Mouse (Mus musculus): ENCODE results near the gene Slc35b1. TPM values are rescaled to one million over a fixed set of nuclear protein-coding genes. Genes with fewer than 3 reads are reported as not detected.

Gene Slc35b1
- polyA plus RNA-seq, 1 experiment from 2014 or later: 154 TPM

GRCm38 (mm10) chr11:95390420-95390819 lies 5.9 kb downstream of the Slc35b1 start:
- Histone ChIP-seq H3K27ac (ENCODE audit: low read length) (no peak overlapping the region), H3K4me3 (replicated peaks; ENCODE audit: low read length) (no peak overlapping the region), H3K36me3 (ENCODE audit: control insufficient read depth, insufficient read depth) (peaks cover 26% of the 10 kb centered on the region), H3K9ac (replicated peaks; ENCODE audit: low read depth, low read length) (no peak overlapping the region), H3K27me3 (replicated peaks; ENCODE audit: control insufficient read depth, insufficient read depth, low read length) (no peaks in the 10 kb centered on the region), H3K9me3 (ENCODE audit: control insufficient read depth, low read length) (no peaks in the 10 kb centered on the region), H3K4me2 (ENCODE audit: low read length) (no peak overlapping the region), H3K4me1 (replicated peaks; ENCODE audit: control insufficient read depth, insufficient read depth, low read length) (peaks cover 33% of the 10 kb centered on the region)
- no peak for ATAC-seq
- WGBS: 92% methylated on average over 6 of the region's 6 CpGs

GRCm38 (mm10) chr11:95391201-95391600 lies 6.7 kb downstream of the Slc35b1 start:
- Histone ChIP-seq H3K9me3 (ENCODE audit: control insufficient read depth, low read length) (no peaks in the 10 kb centered on the region), H3K27ac (ENCODE audit: low read length) (peak overlapping the region; percentile 75), H3K27me3 (replicated peaks; ENCODE audit: control insufficient read depth, insufficient read depth, low read length) (no peaks in the 10 kb centered on the region), H3K9ac (replicated peaks; ENCODE audit: low read depth, low read length) (no peak overlapping the region), H3K4me2 (ENCODE audit: low read length) (no peak overlapping the region), H3K36me3 (ENCODE audit: control insufficient read depth, insufficient read depth) (peaks cover 26% of the 10 kb centered on the region), H3K4me3 (replicated peaks; ENCODE audit: low read length) (no peak overlapping the region), H3K4me1 (replicated peaks; ENCODE audit: control insufficient read depth, insufficient read depth, low read length) (peaks cover 25% of the 10 kb centered on the region)
- WGBS: 54% methylated on average over 4 of the region's 4 CpGs
- no peak for ATAC-seq

DNA sequence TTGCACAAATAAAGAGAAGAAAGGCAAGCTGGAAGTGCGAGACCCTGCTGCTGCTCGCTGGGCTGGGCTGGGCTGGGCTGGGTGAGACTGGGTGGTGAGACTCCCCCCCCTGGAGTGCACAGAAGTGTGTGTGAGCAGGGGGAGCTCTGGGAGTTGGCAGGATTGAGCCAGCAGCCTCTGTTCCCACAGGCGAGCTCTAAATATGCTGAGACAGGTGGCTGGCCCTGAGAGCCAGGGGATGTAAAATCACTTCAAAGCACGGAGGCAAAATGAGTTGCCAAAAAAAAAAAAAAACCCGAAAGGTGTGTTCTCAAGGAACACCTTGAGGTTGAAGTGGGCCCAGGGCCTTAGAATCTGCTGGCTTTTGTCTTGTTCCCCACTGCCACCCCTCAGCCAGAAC lies 7.3 kb downstream of the Slc35b1 start:
- Histone ChIP-seq H3K4me2 (ENCODE audit: low read length) (0 out of 2 replicates have a peak overlapping the region, but pooled peaks have one; percentile 3), H3K27me3 (replicated peaks; ENCODE audit: control insufficient read depth, insufficient read depth, low read length) (no peaks in the 10 kb centered on the region), H3K9me3 (ENCODE audit: control insufficient read depth, low read length) (no peaks in the 10 kb centered on the region), H3K4me3 (replicated peaks; ENCODE audit: low read length) (no peak overlapping the region), H3K9ac (replicated peaks; ENCODE audit: low read depth, low read length) (no peak overlapping the region), H3K36me3 (ENCODE audit: control insufficient read depth, insufficient read depth) (peaks cover 26% of the 10 kb centered on the region), H3K27ac (ENCODE audit: low read length) (peak overlapping the region; percentile 75), H3K4me1 (replicated peaks; ENCODE audit: control insufficient read depth, insufficient read depth, low read length) (peaks cover 23% of the 10 kb centered on the region)
- WGBS: 47% methylated on average over 5 of the region's 5 CpGs
- peak; percentile 81 for ATAC-seq

DNA sequence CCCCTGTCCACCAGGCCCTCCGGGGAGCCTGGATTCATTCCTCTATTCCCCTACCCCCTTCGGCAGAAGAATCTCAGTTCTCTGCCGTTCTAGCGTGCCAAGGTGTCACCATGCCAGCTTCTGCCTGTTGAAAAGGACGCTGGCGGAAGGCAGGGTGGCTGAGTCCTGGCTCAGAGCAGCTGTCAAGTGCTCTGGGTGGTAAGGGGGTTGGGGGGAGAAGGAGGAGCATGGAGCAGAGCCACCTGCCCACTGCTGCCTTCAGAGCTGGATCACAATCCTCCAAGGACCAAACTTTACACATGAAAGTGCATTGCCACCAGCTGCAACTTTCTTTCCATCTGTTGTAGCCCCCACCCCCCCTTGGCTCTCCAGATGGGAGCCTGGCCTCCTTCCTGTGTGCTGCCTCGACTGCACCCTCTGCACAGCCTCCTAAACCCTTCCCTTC lies 7.8 kb downstream of the Slc35b1 start:
- Histone ChIP-seq H3K4me1 (replicated peaks; ENCODE audit: control insufficient read depth, insufficient read depth, low read length) (peaks cover 23% of the 10 kb centered on the region), H3K27me3 (replicated peaks; ENCODE audit: control insufficient read depth, insufficient read depth, low read length) (no peaks in the 10 kb centered on the region), H3K36me3 (ENCODE audit: control insufficient read depth, insufficient read depth) (peaks cover 23% of the 10 kb centered on the region), H3K4me3 (replicated peaks; ENCODE audit: low read length) (no peak overlapping the region), H3K4me2 (ENCODE audit: low read length) (0 out of 2 replicates have a peak overlapping the region, but pooled peaks have one; percentile 3), H3K9me3 (ENCODE audit: control insufficient read depth, low read length) (no peaks in the 10 kb centered on the region), H3K27ac (ENCODE audit: low read length) (peak overlapping the region; percentile 75), H3K9ac (replicated peaks; ENCODE audit: low read depth, low read length) (no peak overlapping the region)
- ATAC-seq: peak; percentile 80
- WGBS: 42% methylated on average over 7 of the region's 7 CpGs

DNA sequence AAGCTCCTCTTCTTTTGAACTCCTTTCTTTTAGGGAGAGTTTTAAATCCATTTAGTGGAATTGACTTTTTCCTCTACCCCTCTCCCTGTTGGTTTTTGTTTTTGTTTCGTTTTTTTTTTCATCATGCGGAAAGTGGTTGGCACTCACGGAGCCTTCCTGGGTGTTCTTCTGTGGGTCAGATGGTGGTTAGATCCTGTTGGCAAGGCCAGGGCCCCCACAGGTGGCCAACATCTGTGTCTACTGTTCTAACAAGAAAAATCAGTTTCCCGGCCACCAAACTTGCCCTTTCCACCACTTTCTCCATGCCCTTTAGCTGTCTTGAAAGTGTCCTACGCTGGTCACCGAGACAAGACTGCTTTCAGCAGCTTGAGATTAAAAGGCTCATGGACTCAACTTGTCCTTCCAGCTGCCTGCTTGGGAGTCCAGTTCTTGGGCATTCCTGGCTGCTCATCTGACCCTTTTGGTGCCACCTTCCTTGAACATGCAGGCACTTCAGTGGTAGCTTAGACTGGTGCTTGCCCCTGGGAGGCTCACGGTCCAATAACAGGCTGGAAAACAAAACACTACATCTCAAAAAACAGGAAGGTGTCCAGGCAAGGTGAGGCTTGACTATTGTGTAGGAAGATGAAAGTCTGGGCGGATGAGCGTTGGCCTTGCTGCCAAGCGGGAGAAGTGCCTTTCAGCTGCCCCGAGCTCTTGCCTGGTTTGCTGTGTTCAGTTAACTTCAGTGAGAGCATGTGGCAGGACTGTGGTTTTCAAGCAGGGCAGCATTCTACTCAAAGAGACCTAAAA lies 8.4 kb downstream of the Slc35b1 start:
- Histone ChIP-seq H3K27ac (ENCODE audit: low read length) (peak overlapping the region; percentile 75), H3K4me3 (replicated peaks; ENCODE audit: low read length) (no peak overlapping the region), H3K9ac (replicated peaks; ENCODE audit: low read depth, low read length) (no peak overlapping the region), H3K27me3 (replicated peaks; ENCODE audit: control insufficient read depth, insufficient read depth, low read length) (no peaks in the 10 kb centered on the region), H3K4me2 (ENCODE audit: low read length) (no peak overlapping the region), H3K4me1 (replicated peaks; ENCODE audit: control insufficient read depth, insufficient read depth, low read length) (peaks cover 23% of the 10 kb centered on the region), H3K9me3 (ENCODE audit: control insufficient read depth, low read length) (no peaks in the 10 kb centered on the region), H3K36me3 (ENCODE audit: control insufficient read depth, insufficient read depth) (peaks cover 21% of the 10 kb centered on the region)
- 72% methylated on average over 11 of the region's 11 CpGs for WGBS
- ATAC-seq: no peak

- Histone ChIP-seq H3K4me3 (replicated peaks; ENCODE audit: low read length) (no peak overlapping the region), H3K9ac (replicated peaks; ENCODE audit: low read depth, low read length) (no peak overlapping the region), H3K27me3 (replicated peaks; ENCODE audit: control insufficient read depth, insufficient read depth, low read length) (no peaks in the 10 kb centered on the region), H3K9me3 (ENCODE audit: control insufficient read depth, low read length) (no peaks in the 10 kb centered on the region), H3K36me3 (ENCODE audit: control insufficient read depth, insufficient read depth) (peaks cover 17% of the 10 kb centered on the region), H3K27ac (ENCODE audit: low read length) (0 out of 2 replicates have a peak overlapping the region, but pooled peaks have one; percentile 11), H3K4me1 (replicated peaks; ENCODE audit: control insufficient read depth, insufficient read depth, low read length) (peaks cover 26% of the 10 kb centered on the region), H3K4me2 (ENCODE audit: low read length) (no peak overlapping the region)
- no peak for ATAC-seq
- WGBS: 35% methylated on average over 5 of the region's 5 CpGs
Observed at GRCm38 (mm10) chr11:95393500-95393816, 9.0 kb downstream of the Slc35b1 start.

DNA sequence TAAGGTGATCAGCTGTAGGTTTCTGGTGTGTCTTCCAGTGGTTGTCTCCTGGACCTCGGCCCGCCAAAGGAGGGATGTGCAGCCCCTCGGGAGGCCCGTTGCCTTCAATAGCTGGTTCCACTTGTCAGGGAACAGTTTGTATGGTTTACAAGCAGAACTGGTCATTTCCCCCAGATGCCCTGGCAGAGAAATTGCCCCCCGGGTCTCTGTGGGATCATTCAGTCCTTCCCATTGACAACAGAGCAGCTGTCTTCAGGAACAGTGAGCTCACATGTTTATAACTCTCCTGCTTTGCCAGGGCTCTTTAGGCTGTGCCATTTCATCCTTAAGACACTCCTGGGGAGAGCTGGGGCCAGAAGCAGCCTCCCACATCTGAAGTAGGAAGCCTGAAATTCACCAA lies 9.6 kb downstream of the Slc35b1 start:
- WGBS: 66% methylated on average over 5 of the region's 5 CpGs
- H3K4me3 ChIP-seq (replicated peaks; ENCODE audit: low read length): no peak overlapping the region
- H3K9ac ChIP-seq (replicated peaks; ENCODE audit: low read depth, low read length): no peak overlapping the region
- no peak for ATAC-seq
- no peaks in the 10 kb centered on the region for H3K9me3 ChIP-seq (ENCODE audit: control insufficient read depth, low read length)
- peaks cover 13% of the 10 kb centered on the region for H3K36me3 ChIP-seq (ENCODE audit: control insufficient read depth, insufficient read depth)
- H3K27me3 ChIP-seq (replicated peaks; ENCODE audit: control insufficient read depth, insufficient read depth, low read length): no peaks in the 10 kb centered on the region
- H3K27ac ChIP-seq (ENCODE audit: low read length): no peak overlapping the region
- H3K4me2 ChIP-seq (ENCODE audit: low read length): no peak overlapping the region
- peaks cover 26% of the 10 kb centered on the region for H3K4me1 ChIP-seq (replicated peaks; ENCODE audit: control insufficient read depth, insufficient read depth, low read length)

DNA sequence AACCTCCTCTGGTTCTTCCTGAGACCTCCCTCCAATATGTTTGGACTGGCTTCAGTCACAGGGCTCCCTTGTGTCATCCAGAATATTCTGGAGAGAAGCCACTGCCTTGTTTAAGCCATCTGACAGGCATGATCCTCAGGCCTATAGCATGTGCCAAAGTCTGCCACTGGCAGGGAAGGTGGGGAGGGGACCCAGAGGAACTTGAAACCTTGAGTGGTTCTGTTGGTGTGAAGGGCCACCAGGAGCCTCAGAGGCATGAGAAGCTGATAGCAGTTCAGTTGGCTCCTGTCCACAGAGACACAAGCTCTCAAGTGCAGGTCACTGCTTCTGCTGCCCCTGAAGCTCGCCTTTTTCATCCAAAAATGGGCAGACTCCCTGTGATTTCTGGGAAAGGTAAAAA lies 12.1 kb downstream of the Slc35b1 start:
- Histone ChIP-seq H3K27ac (ENCODE audit: low read length) (no peak overlapping the region), H3K27me3 (replicated peaks; ENCODE audit: control insufficient read depth, insufficient read depth, low read length) (no peaks in the 10 kb centered on the region), H3K9me3 (ENCODE audit: control insufficient read depth, low read length) (no peaks in the 10 kb centered on the region), H3K36me3 (ENCODE audit: control insufficient read depth, insufficient read depth) (no peaks in the 10 kb centered on the region), H3K4me2 (ENCODE audit: low read length) (no peak overlapping the region), H3K9ac (replicated peaks; ENCODE audit: low read depth, low read length) (no peak overlapping the region), H3K4me1 (replicated peaks; ENCODE audit: control insufficient read depth, insufficient read depth, low read length) (peaks cover 29% of the 10 kb centered on the region), H3K4me3 (replicated peaks; ENCODE audit: low read length) (no peak overlapping the region)
- no peak for ATAC-seq
- WGBS: 38% methylated on average over 1 of the region's 1 CpGs

GRCm38 (mm10) chr11:95397843-95398835 lies 13.6 kb downstream of the Slc35b1 start:
- Histone ChIP-seq H3K27ac (ENCODE audit: low read length) (peak overlapping the region; percentile 58), H3K9me3 (ENCODE audit: control insufficient read depth, low read length) (no peaks in the 10 kb centered on the region), H3K27me3 (replicated peaks; ENCODE audit: control insufficient read depth, insufficient read depth, low read length) (no peaks in the 10 kb centered on the region), H3K4me2 (ENCODE audit: low read length) (no peak overlapping the region), H3K4me1 (replicated peaks; ENCODE audit: control insufficient read depth, insufficient read depth, low read length) (peaks cover 17% of the 10 kb centered on the region), H3K9ac (replicated peaks; ENCODE audit: low read depth, low read length) (no peak overlapping the region), H3K36me3 (ENCODE audit: control insufficient read depth, insufficient read depth) (no peaks in the 10 kb centered on the region), H3K4me3 (replicated peaks; ENCODE audit: low read length) (no peak overlapping the region)
- ATAC-seq: peak; percentile 33; the same call in 1 of the 2 replicates
- 46% methylated on average over 14 of the region's 14 CpGs for WGBS

All from forebrain, embryonic 16.5 days (tissue).